Comparison of ENCODE assay signal across 17 mouse cellular contexts in genomic region chr11:61159796-61160732, GRCm38 (mm10). TPM values are rescaled to one million over a fixed set of nuclear protein-coding genes. Genes with fewer than 3 reads are reported as not detected.
A peak's percentile ranks its signal among the peaks of the same experiment; 100 is the strongest.
DNase-seq lines count a peak whose midpoint lies in the region; ATAC-seq and TF ChIP-seq lines count a peak whose summit lies in the region.
"Had no signal": no experiment of that assay in that cellular context is flagged by ENCODE, and none has a peak within 500 bp of the region (broad histone marks: within the 10 kb centered on the region; RNA-seq: fewer than 3 reads in every experiment).

No protein-coding gene starts in this region.

- DNase-seq in lung, embryonic 14.5 days = peak; percentile 19
- no peak for DNase-seq in lung, postnatal 10 days
- DNase-seq in brain, adult 2 months (ENCODE audit: low read depth, low spot score) = peak; percentile 88
- peak; percentile 50 for DNase-seq in thymus, postnatal 25 days
- DNase-seq in left cerebral cortex, adult 18-20 months (ENCODE audit: low spot score in 2 of 2) = no peak
- no peak for DNase-seq in adrenal gland, postnatal 36 days
- DNase-seq in testis, postnatal 10 days (ENCODE audit: low spot score) = no peak
- DNase-seq: kidney, postnatal 25 days; retina, postnatal 1 day; spleen, adult 18-20 months had no signal

- no peak overlapping the region for H3K4me3 ChIP-seq in lung, embryonic 14.5 days (ENCODE audit: low read depth, low read length)
- H3K4me3 ChIP-seq: embryonic facial prominence, embryonic 12.5 days; left cerebral cortex, adult 2 months; neural tube, embryonic 12.5 days had no signal

- no peak for ATAC-seq in lung, embryonic 14.5 days (ENCODE audit: insufficient read depth)
- ATAC-seq in granulocyte monocyte progenitor cell, adult 5-6 weeks (replicated peaks; ENCODE audit: poor library complexity, severe bottlenecking) = peak; percentile 78
- ATAC-seq: forebrain, embryonic 14.5 days; intestine, embryonic 16.5 days had no signal

- H3K27ac ChIP-seq in lung, embryonic 14.5 days (ENCODE audit: low read depth) = no peak overlapping the region
- H3K27ac ChIP-seq: embryonic facial prominence, embryonic 12.5 days; left cerebral cortex, adult 2 months; neural tube, embryonic 12.5 days had no signal

- 73% methylated on average over 11 of the region's 11 CpGs for WGBS in lung, embryonic 14.5 days

- H3K9ac ChIP-seq in lung, embryonic 14.5 days = no peak overlapping the region
- H3K9ac ChIP-seq: embryonic facial prominence, embryonic 12.5 days; neural tube, embryonic 12.5 days had no signal

- H3K4me1 ChIP-seq in lung, embryonic 14.5 days (ENCODE audit: insufficient read depth) = no peaks in the 10 kb centered on the region
- H3K4me1 ChIP-seq: embryonic facial prominence, embryonic 12.5 days; neural tube, embryonic 12.5 days had no signal

- H3K27me3 ChIP-seq in lung, embryonic 14.5 days (ENCODE audit: insufficient read depth, low read length) = no peaks in the 10 kb centered on the region
- H3K27me3 ChIP-seq: embryonic facial prominence, embryonic 12.5 days; neural tube, embryonic 12.5 days had no signal

- no peaks in the 10 kb centered on the region for H3K9me3 ChIP-seq in lung, embryonic 14.5 days (ENCODE audit: low read depth, low read length)
- H3K9me3 ChIP-seq: embryonic facial prominence, embryonic 12.5 days; neural tube, embryonic 12.5 days had no signal

- H3K4me2 ChIP-seq in lung, embryonic 14.5 days = no peak overlapping the region
- H3K4me2 ChIP-seq: embryonic facial prominence, embryonic 12.5 days; neural tube, embryonic 12.5 days had no signal

- H3K36me3 ChIP-seq in lung, embryonic 14.5 days (ENCODE audit: insufficient read depth) = peaks cover 98% of the 10 kb centered on the region

- no peak for TF ChIP-seq CTCF in lung, embryonic 14.5 days (IDR thresholded peaks at IDR 0.05; ENCODE audit: low read depth)

RNA-seq across cellular contexts. Expression of gene Usp22, which starts 14.8 kb away (rescaled TPM):
- 163 and 167 TPM in 2 replicates for polyA plus RNA-seq in lung, embryonic 14.5 days (2014; fragmentation: Nextera tagmentation; extraction: Ambion mirVana)
- 23.3 and 34.2 TPM in 2 replicates for total RNA-seq in granulocyte monocyte progenitor cell, adult 5-6 weeks (2014; fragmentation: Nextera tagmentation)
- 52.4 and 63.5 TPM in 2 replicates for total RNA-seq in granulocyte monocyte progenitor cell, adult 5-6 weeks (2017)
- total RNA-seq in left cerebral cortex, adult 18-20 months (2021) = 100 to 1,000 TPM; 195 to 215 TPM
- 10 to 100 TPM; 59.1 to 99.4 TPM for total RNA-seq in adrenal gland, postnatal 36 days (2021)

RNA-seq across cellular contexts. Expression of gene Tnfrsf13b, which starts 33.5 kb away (rescaled TPM):
- 2.3 and 2.4 TPM in 2 replicates for polyA plus RNA-seq in lung, embryonic 14.5 days (2014; fragmentation: Nextera tagmentation; extraction: Ambion mirVana)
- total RNA-seq in granulocyte monocyte progenitor cell, adult 5-6 weeks (2014; fragmentation: Nextera tagmentation) = 31.7 and 41.3 TPM in 2 replicates
- 55.8 and 121 TPM in 2 replicates for total RNA-seq in granulocyte monocyte progenitor cell, adult 5-6 weeks (2017)
- total RNA-seq in left cerebral cortex, adult 18-20 months (2021) = under 1 TPM; 0.52 to 1.00 TPM
- 1 to 10 TPM in 1 of 2 experiments, under 1 TPM in 1; 0.40 to 1.1 TPM for total RNA-seq in adrenal gland, postnatal 36 days (2021)

RNA-seq across cellular contexts. Expression of gene Aldh3a1, which starts 47.3 kb away (rescaled TPM):
- 0.11 TPM in 1 of 2 replicates, not detected in the other for polyA plus RNA-seq in lung, embryonic 14.5 days (2014; fragmentation: Nextera tagmentation; extraction: Ambion mirVana)
- not detected in 2 replicates for total RNA-seq in granulocyte monocyte progenitor cell, adult 5-6 weeks (2014; fragmentation: Nextera tagmentation)
- not detected in 2 replicates for total RNA-seq in granulocyte monocyte progenitor cell, adult 5-6 weeks (2017)
- total RNA-seq in left cerebral cortex, adult 18-20 months (2021) = 1 to 10 TPM; 2.9 to 3.2 TPM
- total RNA-seq in adrenal gland, postnatal 36 days (2021) = under 1 TPM in 1 of 2 experiments, not detected in 1; 0.95 TPM
- total RNA-seq: liver, adult 2 months had no signal
- polyA plus RNA-seq: forebrain, embryonic 14.5 days; neural tube, embryonic 12.5 days had no signal

Comparison
In these comparisons a context has a peak if more than half of its experiments do, and no peak if none do; other contexts are left out.
1. DNase-seq: peak in lung, embryonic 14.5 days (single experiment), brain, adult 2 months (single experiment) and thymus, postnatal 25 days (single experiment); none in lung, postnatal 10 days (single experiment), left cerebral cortex, adult 18-20 months (0 of 2), adrenal gland, postnatal 36 days (0 of 2) and testis, postnatal 10 days (single experiment).
2. RNA of gene Tnfrsf13b, which starts 33.5 kb away (total RNA-seq): 31.7 to 121 TPM in granulocyte monocyte progenitor cell, adult 5-6 weeks; 0.40 to 1.1 TPM in adrenal gland, postnatal 36 days and 0.52 to 1.00 TPM in left cerebral cortex, adult 18-20 months; every median in the first group is over 10 times any median in the second.